Mouse (Mus musculus): ENCODE results near the gene Rnase11.

DNA sequence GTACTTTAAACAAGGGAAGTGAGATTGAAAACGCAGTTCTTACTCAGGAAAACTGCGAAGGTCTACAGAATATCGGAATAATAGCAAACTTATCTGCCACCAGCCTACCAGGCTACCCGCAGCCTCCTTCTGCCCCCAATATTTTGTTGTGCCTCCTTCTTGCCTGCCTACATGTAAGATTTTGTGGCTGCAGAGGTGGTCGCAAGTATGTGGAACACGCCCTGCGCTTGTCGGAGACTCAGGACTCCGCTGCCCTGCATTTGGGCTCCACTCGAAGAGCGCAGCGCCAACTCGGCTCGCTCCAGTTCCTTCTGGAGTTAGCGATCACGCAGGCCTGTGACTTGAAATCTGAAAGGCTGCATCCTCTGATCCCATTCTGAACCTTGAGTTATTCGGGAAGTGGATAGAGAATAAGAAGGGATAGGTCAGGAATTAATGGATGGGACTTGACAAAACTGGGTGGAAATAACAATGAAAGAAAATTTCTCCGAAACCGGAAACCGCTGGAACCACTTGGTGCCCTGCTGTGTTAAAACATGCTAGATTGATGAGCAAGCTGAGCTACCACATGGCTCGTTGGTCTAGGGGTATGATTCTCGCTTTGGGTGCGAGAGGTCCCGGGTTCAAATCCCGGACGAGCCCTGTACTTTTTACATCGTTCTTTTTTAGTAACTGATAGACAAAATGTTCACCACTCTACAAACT lies 40.3 kb upstream of the Rnase11 start:
- TF ChIP-seq POLR2A (IDR thresholded peaks at IDR 0.05; ENCODE audit: extremely low read depth, insufficient read depth, low read length) (no peak), CTCF (IDR thresholded peaks at IDR 0.05; ENCODE audit: low read depth, low read length) (no peak)
